Mouse (Mus musculus): ENCODE data around the gene Them5. TPM values are rescaled to one million over a fixed set of nuclear protein-coding genes. Genes with fewer than 3 reads are reported as not detected.

The Them5 gene
- total RNA-seq (2014; rRNA removed), result not detected in 2 replicates
- 0.11 TPM in 1 of 2 replicates, not detected in the other for polyA plus RNA-seq (2015; fragmentation: Nextera tagmentation; extraction: Ambion mirVana)

DNA sequence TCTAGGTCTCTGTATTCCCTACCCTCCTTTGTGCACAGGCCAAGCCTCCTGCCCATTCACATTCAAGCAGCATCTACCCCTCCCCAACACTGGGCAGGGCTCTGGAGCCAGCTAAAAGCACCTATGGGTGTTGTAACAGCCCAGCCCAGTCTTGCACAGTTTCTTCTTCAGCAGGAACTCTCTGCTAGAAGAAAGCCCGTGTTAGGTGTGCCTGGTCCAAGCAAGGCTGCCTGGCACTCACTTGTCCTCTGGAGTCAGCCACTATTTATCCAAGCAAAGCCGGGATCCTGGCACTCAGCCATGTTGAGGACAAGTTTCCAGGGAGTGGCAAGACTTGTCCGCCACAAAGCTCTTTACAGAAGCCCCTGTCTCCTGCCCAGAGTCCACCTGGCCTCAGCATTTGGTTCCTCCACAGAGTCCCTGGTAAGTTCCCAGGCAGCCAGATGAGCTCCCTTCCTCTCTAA, at the start of gene Them5:
Them5 (plus strand) TSS at position 141 of the 464 bp plus-strand sequence.
- H3K4me3 ChIP-seq (ENCODE audit: low read length), result no peak within 1 kb of the TSS
- no peak within 1 kb of the TSS for H3K27ac ChIP-seq
- no peaks in the 10 kb centered on the region for H3K36me3 ChIP-seq (ENCODE audit: insufficient read depth, low read length)
- ATAC-seq, result peak; percentile 41; the same call in 1 of the 2 replicates
- H3K4me1 ChIP-seq (ENCODE audit: insufficient read depth, low read length), result 0 out of 2 replicates have a peak, but pooled peaks cover 4% of the 10 kb centered on the region
- H3K27me3 ChIP-seq (ENCODE audit: insufficient read depth, low read length), result no peaks in the 10 kb centered on the region
- 44% methylated on average over 3 of the region's 3 CpGs for WGBS
- H3K9me3 ChIP-seq (ENCODE audit: low read length), result no peaks in the 10 kb centered on the region
- DNase-seq (ENCODE audit: low spot score), result peak; percentile 67
- H3K4me2 ChIP-seq (ENCODE audit: low read depth, low read length), result no peak within 1 kb of the TSS
- TF ChIP-seq CTCF (IDR thresholded peaks at IDR 0.05; ENCODE audit: low read depth), result no peak
- H3K9ac ChIP-seq (replicated peaks; ENCODE audit: low read length), result no peak within 1 kb of the TSS

DNA sequence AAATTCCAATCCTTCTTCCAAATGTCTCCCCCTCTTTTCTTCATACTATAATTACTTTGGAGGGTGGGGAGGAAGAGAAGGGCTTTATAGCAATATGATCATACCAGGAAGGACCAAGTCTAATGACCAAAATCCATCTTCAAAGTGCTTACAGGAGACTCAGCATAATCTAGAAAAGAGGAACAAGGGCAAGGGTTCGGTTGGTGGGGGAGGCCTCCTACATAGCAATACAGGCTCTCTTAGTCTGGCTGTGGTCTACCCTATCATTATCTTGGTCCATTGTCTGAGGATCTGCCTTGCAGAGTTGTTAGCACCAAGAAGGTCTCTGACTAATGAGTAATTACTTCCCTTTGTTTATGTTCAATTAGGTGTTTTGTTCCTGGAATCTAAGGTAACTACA, 36.4 kb upstream of the Them5 start:
- H3K27me3 ChIP-seq (ENCODE audit: insufficient read depth, low read length), result no peaks in the 10 kb centered on the region
- no peaks in the 10 kb centered on the region for H3K9me3 ChIP-seq (ENCODE audit: low read length)
- H3K36me3 ChIP-seq (ENCODE audit: insufficient read depth, low read length), result no peaks in the 10 kb centered on the region
- no peak for ATAC-seq
- no peak overlapping the region for H3K4me3 ChIP-seq (ENCODE audit: low read length)
- no peak for DNase-seq (ENCODE audit: low spot score)
- H3K27ac ChIP-seq, result no peak overlapping the region
- H3K4me1 ChIP-seq (ENCODE audit: insufficient read depth, low read length), result no peaks in the 10 kb centered on the region; the same call in 1 of the 2 replicates
- no peak overlapping the region for H3K9ac ChIP-seq (replicated peaks; ENCODE audit: low read length)
- WGBS, result 90% methylated on average over 1 of the region's 1 CpGs
- no peak for TF ChIP-seq CTCF (IDR thresholded peaks at IDR 0.05; ENCODE audit: low read depth)
- H3K4me2 ChIP-seq (ENCODE audit: low read depth, low read length), result no peak overlapping the region

GRCm38 (mm10) chr3:94306975-94307374, 34.9 kb upstream of the Them5 start:
- H3K4me3 ChIP-seq (ENCODE audit: low read length), result no peak overlapping the region
- DNase-seq (ENCODE audit: low spot score) (no peak), ATAC-seq (no peak)
- H3K27me3 ChIP-seq (ENCODE audit: insufficient read depth, low read length), result no peaks in the 10 kb centered on the region
- H3K4me1 ChIP-seq (ENCODE audit: insufficient read depth, low read length), result no peaks in the 10 kb centered on the region; the same call in 1 of the 2 replicates
- no peaks in the 10 kb centered on the region for H3K9me3 ChIP-seq (ENCODE audit: low read length)
- no peak for TF ChIP-seq CTCF (IDR thresholded peaks at IDR 0.05; ENCODE audit: low read depth)
- H3K27ac ChIP-seq, result no peak overlapping the region
- H3K9ac ChIP-seq (replicated peaks; ENCODE audit: low read length), result no peak overlapping the region
- H3K4me2 ChIP-seq (ENCODE audit: low read depth, low read length), result no peak overlapping the region
- no peaks in the 10 kb centered on the region for H3K36me3 ChIP-seq (ENCODE audit: insufficient read depth, low read length)

GRCm38 (mm10) chr3:94309633-94310363, 32.1 kb upstream of the Them5 start, which contains the start of gene Them4:
Gene Them4 (plus strand): TSS chr3:94310089.
- peak within 1 kb of the TSS; percentile 54 for H3K9ac ChIP-seq (replicated peaks; ENCODE audit: low read length)
- no peaks in the 10 kb centered on the region for H3K36me3 ChIP-seq (ENCODE audit: insufficient read depth, low read length)
- H3K4me3 ChIP-seq (ENCODE audit: low read length), result peak within 1 kb of the TSS; percentile 58
- peak within 1 kb of the TSS; percentile 60 for H3K4me2 ChIP-seq (ENCODE audit: low read depth, low read length)
- H3K27me3 ChIP-seq (ENCODE audit: insufficient read depth, low read length), result no peaks in the 10 kb centered on the region
- 2% methylated on average over 47 of the region's 47 CpGs for WGBS
- no peak; the same call in 1 of the 2 replicates for TF ChIP-seq CTCF (IDR thresholded peaks at IDR 0.05; ENCODE audit: low read depth)
- ATAC-seq (peak; percentile 100), DNase-seq (ENCODE audit: low spot score) (peak; percentile 96)
- H3K27ac ChIP-seq, result peak within 1 kb of the TSS; percentile 81
- H3K9me3 ChIP-seq (ENCODE audit: low read length), result no peaks in the 10 kb centered on the region
- H3K4me1 ChIP-seq (ENCODE audit: insufficient read depth, low read length), result no peaks in the 10 kb centered on the region; the same call in 1 of the 2 replicates

DNA sequence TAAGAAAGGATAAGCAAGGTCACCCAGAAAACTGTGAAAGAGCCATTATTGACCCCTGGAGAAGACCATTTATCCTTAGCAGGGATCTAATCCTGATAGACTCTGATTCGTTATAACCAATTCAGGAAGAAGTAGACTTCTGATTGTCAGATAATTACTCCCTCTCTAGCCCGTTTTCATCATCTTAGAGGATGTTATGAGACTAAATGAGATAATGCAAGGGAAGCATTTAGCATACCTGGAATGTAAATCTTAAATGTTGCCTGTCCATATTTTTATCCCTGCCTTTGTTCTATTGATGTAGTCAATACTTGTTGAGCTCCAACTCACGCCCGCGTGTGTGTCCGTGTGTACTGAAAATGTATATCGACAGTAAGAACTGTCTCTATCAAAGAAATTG, 31.4 kb upstream of the Them5 start:
- Histone ChIP-seq H3K9ac (replicated peaks; ENCODE audit: low read length) (peak overlapping the region; percentile 54), H3K36me3 (ENCODE audit: insufficient read depth, low read length) (no peaks in the 10 kb centered on the region), H3K4me1 (ENCODE audit: insufficient read depth, low read length) (no peaks in the 10 kb centered on the region; the same call in 1 of the 2 replicates), H3K4me3 (ENCODE audit: low read length) (peak overlapping the region; percentile 58), H3K9me3 (ENCODE audit: low read length) (no peaks in the 10 kb centered on the region), H3K27me3 (ENCODE audit: insufficient read depth, low read length) (no peaks in the 10 kb centered on the region), H3K27ac (peak overlapping the region; percentile 81), H3K4me2 (ENCODE audit: low read depth, low read length) (peak overlapping the region; percentile 60)
- ATAC-seq, result no peak
- TF ChIP-seq CTCF (IDR thresholded peaks at IDR 0.05; ENCODE audit: low read depth), result no peak
- DNase-seq (ENCODE audit: low spot score), result peak; percentile 31
- 42% methylated on average over 7 of the region's 7 CpGs for WGBS

- DNase-seq (ENCODE audit: low spot score) (no peak), ATAC-seq (no peak)
- Histone ChIP-seq H3K27ac (peak overlapping the region; percentile 81; the same call in 1 of the 2 replicates), H3K36me3 (ENCODE audit: insufficient read depth, low read length) (no peaks in the 10 kb centered on the region), H3K9ac (replicated peaks; ENCODE audit: low read length) (peak overlapping the region; percentile 54; the same call in 1 of the 2 replicates), H3K4me2 (ENCODE audit: low read depth, low read length) (peak overlapping the region; percentile 60), H3K9me3 (ENCODE audit: low read length) (no peaks in the 10 kb centered on the region), H3K27me3 (ENCODE audit: insufficient read depth, low read length) (no peaks in the 10 kb centered on the region), H3K4me1 (ENCODE audit: insufficient read depth, low read length) (no peaks in the 10 kb centered on the region; the same call in 1 of the 2 replicates), H3K4me3 (ENCODE audit: low read length) (peak overlapping the region; percentile 58)
- WGBS, result 71% methylated on average over 6 of the region's 6 CpGs
- TF ChIP-seq CTCF (IDR thresholded peaks at IDR 0.05; ENCODE audit: low read depth), result no peak
These were observed 31.0 kb upstream of the Them5 start for GRCm38 (mm10) chr3:94310911-94311310.
